Mouse (Mus musculus) WW6 (cell line): ENCODE measurements around the gene Mllt1.

ENCODE experiments used
- DNase-seq: peaks from one replicate; pipeline ENCODE4 v3.0.0-alpha.2; 2013; ENCODE audit warnings: low read depth, low spot score

Gene Mllt1

DNA sequence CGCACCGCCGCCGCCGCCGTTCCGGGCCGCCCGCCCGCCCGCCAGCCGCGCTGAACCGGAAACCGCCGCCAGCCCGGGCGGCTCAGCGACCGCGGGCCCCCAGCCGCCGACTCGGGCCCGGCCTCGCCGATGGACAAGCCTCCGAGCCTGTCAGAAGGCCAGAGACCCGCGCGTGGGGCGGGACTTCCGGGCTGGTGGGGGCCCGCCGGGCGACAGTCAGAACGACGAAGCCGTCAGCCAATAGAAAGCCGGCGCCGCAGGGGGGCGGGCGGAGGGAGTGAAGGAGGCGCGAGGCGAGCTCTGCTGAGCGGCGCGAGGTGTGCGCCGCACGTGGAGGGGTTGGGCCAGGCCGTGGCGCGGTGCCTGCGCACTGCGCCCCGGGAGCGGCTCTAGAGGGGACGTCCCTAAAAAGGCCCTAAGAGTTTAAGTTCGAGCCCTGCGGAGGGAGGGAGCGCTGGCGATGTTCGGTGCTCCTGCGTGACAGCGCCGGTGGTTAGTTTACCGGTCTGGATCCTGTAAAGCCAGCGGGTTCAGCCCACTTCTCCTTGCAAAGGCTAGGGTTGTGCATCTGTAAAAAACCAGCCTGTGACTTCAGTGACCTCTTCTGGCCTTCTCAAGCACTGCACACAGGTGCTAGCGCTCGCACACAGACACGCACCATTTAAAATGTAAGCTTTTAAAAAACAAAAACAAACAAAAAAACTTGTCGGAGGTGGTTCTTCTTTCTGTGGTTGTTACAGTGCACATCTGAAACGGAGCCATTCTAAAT, at the start of gene Mllt1:
TSS of gene Mllt1 (minus strand) at position 53 of the 769 bp plus-strand sequence.
- peak; percentile 94 for DNase-seq

DNA sequence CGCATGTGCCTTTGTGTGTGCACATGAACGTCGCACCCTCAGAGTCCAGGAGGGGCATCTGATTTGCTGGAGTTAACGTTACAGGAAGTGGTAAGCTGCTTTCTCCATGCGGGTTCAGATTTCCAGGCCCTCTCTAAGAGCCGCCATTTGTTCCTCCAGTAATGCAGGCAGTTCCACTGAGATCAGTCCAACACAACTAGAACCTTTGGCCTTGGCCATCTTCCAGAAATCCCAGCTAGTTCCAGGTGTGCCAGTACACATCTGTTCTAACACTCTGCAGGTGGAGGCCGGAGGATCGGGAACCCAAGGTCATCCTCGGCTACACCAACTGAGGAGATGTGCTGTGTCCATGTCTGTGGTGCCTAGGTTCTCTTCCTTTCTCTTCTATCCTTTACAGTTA, 49.7 kb upstream of the Mllt1 start:
- no peak for DNase-seq

DNA sequence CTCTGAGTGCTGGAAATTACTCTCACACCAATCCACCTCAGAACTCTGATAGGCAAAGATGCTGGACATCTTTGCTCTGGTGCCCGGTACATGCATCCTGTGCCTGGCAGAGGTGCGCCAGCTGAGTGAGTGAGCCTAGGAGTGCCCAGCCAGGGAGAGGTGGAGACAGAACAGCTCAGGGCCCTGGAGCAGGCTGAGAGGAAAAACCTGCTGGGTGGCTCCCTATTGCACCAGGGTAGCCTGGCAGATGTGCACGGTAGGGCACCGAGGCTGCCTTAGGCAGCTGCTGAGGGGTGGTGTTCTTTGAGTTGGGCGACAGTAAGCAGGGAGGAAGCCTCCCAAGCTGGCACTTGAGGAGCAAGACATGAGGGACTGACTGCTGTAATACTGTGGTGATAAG, 46.8 kb upstream of the Mllt1 start, which contains the start of gene Acer1:
TSS of gene Acer1 (minus strand) at position 114 of the 400 bp plus-strand sequence.
- DNase-seq: no peak

DNA sequence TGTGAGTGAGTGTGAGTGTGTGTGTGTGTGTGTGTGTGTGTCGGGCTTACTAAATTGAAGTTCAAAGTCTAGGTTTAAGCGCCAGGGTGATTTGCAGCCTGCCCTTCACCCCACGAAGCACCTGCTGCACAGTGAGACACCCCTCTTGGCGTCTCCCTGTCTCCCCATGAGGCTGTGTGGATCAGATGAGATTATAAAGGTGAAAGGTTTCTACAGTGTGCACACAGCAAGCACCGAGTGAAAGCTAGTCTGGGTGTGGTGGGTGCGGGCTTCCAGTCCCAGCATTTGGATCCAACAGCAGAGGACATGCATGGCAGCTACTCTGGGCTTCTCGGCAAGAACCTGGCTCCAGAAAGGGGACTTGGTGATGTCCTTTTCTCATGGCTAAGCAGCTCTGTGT, 45.8 kb upstream of the Mllt1 start:
- DNase-seq: no peak

DNA sequence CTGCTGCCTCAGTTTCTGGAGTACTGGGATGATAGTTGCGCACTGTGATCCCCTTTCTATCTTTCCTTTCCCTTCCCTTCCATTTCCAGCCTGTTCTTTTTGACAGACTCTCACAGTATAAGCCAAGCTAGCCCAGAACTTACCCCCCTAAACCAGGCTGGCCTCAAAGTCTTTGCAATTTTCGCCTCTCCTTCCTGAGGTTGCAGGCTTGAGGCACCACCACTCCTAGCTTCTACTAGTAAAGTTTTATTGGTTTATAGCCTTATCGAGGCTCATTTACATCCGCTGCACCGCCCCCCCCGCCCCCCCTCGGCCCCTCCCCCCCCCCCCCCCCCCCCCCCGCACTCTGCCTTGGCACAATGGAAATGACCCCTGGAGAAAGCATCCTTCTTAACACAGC, 44.3 kb upstream of the Mllt1 start:
- DNase-seq: no peak

DNA sequence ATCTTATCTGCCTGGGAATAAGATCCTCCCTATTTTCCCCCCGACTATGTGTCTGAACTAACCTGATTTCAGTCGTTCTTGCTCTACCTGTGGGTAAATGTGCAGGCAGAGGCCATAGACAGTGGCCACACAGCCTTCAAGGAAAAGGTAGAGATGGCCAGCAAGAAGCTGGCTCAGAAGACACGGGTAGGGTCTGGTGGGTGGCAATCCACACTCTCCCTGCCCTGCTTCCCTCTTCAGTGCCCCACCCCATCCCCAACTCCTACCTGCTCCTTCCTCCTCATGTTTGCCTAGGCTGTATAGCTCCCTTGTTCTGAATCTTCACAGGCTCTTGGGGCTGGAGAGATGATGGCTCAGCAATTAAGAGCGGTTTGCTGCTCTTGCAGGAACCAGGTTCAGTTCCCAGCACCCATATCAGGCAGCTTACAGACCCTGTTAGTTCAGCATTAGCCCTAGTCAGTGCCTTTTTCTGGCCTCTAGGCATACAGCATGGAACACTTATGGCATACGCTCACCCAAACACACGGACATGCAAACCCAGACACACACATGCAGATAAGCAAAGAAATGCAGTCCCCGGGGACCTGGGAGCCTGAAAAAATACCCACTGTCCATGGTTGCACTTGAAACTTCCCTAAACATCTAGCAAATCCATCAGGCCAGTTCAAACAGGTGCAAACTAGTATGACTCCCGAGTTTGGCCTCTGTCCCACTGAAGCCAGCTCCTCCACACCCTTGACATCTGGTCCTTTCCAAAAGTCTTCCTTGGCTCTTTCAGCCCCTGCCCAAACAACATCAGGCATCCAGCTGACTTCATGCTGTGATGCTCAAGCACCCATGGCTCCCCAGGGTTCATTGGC, 41.5 kb upstream of the Mllt1 start:
- DNase-seq: no peak

DNA sequence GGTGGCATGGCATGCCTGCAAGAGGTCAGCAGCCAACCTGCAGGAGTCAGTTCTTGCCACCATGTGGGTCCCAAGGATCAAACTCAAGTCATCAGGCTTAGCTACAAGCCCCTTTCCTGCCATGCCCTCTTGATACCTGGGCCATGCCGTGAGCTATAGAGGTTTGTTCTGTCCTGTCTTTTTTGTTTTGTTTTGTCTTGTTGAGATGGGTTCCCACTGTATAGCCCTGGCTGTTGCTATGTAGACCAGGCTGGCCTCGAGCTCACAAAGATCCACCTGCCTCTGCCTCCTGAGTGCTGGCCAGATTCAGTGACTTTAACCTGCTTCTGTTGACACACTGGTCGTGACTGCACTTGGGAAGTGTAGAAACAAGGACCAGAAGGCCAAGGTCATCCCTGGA, 40.2 kb upstream of the Mllt1 start:
- no peak for DNase-seq

DNA sequence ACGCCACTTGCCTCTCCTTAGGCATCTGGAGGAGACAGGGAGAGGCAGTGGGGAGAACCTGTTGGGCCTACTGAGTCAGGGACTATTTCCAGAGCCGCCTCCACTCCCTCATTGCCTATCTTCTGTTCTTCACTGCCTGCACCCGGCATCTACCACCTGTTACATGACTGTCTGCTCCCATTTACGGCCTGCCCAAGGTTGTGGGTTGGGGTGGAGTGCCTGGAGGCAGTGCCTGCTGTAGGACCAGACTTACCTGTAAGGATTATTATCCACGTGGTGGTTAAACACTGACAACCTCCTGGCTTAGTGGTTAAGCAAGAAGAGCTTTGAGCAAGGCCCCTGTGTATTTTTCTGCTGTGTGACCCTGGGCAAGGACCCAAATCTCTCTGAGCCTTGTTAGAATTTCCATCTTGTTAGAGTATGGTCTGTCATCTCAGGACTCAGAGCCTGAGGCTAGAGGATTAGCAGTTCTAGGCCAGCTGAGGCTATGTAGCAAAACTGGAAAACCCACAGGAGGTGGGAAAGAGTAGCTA, 39.6 kb upstream of the Mllt1 start:
- DNase-seq: no peak

DNA sequence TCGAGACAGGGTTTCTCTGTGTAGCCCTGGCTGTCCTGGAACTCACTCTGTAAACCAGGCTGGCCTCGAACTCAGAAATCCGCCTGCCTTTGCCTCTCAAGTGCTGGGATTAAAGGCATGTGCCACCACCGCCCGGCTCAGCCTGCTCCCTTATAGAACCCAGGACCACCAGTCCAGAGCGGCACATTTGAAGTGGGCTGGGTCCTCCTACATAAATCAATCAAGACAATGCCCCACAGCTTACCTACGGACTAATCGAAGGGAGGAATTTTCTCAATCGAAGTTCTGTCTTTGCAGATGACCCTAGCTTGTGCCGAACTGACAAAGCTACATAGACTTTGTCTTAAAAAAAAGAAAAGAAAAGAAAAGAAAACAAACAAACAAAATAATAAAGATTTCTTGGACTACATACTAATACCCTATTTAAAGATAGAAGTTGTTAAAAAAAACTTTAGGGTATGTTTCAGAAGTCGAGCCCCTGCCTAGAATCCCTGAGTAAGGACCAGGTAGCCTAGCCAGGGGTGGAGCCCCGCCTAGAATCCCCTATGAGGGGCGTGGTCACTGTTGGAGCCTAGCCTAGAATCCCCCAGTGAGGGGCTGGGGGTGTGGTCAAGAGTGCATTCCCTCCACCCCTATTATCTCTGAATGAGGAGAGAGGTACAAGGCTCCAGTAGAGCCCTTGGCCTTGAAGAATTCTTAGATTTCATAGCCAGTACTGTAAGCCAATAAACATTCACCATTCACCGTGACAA, 38.9 kb upstream of the Mllt1 start:
- no peak for DNase-seq

DNA sequence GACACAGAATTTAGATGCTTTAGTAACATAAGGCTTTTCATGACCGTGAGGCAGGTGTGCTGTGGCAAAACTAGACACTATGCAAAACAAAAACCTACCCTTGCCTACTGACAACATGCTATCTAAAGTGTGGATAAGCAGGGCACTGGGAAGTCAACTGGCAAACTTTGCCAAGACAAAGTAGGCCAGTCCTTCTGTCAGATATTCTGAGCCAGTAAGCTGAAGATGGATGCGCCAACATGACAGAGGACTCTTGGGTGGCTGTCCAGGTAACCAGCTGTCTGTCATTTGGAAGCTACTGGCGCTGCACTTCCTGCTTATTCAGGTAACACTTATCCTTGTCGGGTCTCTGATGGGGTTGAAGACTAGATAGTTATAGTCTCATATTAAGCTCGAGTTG, 34.9 kb upstream of the Mllt1 start:
- no peak for DNase-seq

DNA sequence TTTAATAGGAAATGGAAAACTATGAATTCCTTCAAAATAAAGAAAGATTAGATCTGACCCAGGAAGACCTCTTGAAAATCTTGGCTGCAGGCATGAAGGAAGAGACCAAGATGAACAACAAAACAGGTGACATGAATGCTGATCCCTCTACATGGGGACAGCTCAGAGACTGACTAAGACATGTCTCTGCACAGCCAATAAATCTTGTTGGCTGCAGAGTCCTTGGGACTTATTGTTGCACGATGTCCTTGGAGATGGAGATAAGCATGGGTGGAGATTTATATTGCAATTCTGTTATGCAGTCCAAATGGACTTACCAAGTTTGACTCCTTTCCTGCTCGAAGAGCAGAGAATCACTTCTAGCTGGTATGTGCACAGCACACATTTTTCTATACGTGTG, 34.1 kb upstream of the Mllt1 start:
- no peak for DNase-seq

DNA sequence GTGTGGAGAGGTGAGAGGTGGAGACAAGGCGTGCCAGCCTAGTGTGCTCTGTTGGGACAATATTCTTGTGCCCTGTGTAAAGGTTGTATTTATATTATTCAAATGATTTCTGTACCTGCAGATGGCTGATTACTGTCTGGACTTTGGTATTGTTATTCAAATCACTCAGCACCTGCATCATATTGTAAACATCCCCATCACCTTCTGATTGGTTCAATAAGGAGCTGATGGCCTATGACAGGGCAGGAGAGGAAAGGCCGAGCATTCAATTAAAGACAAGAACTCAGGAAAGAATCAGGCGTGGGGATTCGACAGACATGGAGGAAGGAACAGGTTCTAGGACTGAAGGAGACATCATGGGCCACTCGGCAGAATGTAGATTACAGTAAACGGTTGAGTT, 28.4 kb upstream of the Mllt1 start:
- no peak for DNase-seq

DNA sequence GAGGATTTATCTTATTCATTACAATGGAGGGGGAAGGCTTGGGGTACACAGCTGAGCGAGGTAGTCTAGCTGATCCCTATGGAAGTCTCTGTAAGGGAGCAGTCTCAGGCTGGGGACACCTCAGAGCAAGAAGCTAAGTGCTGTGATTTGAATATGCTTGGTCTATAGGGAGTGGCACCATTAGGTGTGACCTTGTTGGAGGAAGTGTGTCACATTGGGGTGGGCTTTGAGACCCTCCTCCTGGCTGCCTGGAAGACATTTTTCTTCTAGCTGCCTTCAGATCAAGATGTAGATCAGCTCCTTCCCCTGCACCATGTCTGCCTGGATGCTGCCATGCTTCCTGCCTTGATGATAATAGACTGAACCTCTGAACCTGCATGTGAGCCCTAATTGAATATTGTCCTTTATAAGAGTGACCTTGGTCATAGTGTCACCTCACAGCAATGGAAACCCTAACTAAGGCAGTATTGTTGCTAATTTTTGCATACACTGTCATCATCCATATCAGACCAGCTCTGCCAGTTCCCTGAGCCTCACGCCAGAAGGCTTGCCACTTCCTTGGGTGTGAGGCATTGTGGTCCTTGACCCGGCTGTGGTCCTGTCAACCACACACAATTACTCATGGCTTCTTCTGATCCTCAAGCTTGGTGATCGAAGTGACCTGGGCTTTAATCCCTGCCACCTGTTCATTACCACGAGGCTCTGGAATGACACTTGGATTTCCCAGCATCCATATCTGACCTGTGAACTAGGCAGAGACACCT, 27.6 kb upstream of the Mllt1 start:
- no peak for DNase-seq

DNA sequence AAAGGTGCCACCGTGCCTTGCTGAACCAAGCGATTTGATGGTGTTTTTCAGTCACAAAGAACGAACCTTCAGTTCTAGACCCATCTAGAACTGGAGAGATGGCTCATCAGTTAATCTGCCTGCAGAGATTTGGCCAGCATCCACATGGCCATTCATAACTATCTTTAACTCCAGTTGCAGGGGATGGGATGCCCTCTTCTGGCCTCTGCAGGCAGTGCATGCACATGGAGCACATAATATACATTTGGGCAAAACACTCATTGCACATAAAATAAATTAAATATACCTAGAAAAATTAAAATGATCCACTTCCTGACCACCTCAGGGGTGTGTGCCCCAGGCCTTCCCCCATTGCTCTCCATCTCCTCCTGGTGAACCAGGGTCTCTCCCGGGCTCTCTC, 26.7 kb upstream of the Mllt1 start:
- DNase-seq: no peak

DNA sequence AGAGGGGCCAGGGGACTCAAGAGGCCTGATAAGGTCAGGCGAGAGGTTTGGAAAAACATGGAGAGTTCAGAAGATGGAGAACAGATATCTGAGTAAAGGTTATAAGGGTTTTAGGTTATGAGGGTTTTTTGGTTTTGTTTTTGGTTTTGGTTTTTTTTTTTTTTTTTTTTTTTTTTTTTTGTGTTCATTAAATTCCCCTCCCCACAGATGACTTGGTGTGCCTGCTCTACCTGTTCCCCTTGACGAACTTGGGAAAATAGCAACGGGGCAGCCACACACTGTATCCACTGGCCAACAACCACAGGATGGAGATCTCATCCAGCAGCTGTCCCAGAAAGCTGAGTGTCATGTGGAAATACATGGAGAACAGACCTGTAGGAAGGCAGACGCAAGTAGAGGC, 23.5 kb upstream of the Mllt1 start:
- DNase-seq: no peak

DNA sequence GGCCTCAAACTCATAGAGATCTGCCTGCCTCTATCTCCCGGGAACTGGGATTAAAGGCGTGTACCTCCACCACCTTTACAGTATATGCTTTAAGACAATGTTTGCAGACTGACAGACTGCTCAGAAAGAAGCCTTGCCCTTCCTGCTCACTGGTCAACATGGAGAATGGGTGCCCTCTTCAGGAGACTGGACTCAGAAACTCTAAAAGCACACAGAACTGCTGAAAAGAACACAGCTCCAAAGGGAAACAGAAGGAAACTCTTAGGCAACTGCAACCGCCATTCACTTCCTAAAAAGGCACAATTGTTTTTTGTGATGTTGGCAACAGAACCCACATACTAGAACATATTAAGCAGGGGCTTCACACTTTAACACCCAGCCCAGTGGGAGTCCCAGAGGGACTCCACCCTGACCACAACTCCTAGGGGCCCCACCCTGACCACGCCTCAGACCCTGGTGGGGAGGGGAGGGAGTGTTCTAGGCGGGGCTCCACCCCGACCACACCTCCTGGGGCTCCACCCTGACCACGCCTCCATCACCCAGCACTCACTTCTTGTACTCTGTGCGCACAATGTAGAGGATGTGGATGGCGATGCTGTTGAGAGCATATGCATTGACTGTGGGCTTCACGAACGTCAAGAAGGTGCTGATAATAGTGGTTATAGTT, 22.7 kb upstream of the Mllt1 start:
- no peak for DNase-seq

DNA sequence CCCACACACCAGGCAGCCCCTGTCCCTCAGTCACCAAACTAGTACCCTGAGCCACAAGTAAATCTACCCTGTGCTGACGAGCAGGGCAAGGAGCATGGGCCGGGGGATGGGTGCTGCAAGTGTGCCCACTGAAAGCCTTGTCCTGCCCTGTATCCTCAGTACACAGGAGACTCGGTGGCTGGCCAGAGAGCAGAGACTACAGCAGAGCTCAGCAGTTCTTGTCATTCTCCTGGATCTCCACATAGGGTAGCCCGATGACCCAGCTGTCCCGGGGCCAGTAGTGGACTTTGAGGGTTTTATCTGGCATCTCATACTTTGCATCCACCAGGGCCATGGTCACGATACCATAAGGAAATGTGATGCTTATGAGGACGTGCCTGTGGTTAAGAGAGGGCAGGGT, 19.7 kb upstream of the Mllt1 start:
- DNase-seq: no peak

DNA sequence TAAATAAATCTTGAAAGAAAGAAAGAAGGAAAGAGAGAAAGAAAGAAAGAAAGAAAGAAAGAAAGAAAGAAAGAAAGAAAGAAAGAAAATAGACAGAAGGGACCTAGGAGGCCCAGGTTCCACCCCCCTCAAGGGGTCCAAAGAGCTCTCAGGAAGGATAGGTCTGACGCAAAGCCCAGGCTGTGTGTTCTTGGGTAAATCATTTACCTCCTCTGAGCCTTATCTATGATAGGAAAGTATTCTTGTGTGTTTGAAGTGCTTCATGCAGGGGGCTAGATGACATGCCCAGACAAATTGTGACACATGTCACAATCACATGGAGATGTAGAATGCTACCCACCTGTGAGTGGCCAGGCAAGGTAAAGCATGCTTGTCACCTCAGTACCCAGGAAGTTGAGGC, 17.4 kb upstream of the Mllt1 start:
- DNase-seq: no peak

DNA sequence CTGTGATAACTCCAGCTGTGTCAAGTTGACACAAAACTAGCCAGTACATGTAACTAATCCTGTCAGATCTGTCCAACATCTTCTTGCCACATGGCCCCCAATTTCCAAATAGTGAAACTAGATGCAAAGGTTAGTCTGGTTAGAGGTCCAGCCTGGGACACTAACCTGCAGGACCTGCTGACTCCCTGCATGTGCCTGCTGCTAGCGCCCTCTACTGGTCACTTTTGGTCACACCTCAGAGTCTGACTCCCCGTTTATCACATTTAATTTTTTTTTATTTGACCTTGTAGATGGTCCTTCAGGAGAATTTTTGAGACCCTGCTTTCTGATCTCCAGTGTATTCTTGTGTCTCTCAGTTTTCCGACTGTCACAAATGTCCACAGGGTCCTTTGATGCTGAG, 15.7 kb upstream of the Mllt1 start:
- DNase-seq: no peak

DNA sequence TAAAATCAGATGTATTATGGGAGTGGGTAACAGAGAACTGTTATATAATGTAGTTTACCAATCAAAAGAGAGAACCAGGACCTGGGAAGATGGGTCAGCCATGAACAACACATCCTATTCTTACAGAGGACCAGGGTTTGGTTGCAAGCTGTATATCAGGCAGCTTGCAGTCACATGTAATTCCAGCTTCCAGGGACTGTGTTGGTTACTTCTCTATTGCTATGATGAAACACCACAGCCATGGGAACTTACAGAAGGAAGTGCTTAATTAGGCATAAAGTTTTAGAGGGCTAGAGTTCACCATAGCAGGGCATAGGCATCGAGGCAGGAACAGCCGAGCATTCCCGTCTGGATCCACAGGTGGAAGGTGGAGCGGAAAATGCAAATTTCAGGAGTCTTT, 3.5 kb upstream of the Mllt1 start:
- no peak for DNase-seq

DNA sequence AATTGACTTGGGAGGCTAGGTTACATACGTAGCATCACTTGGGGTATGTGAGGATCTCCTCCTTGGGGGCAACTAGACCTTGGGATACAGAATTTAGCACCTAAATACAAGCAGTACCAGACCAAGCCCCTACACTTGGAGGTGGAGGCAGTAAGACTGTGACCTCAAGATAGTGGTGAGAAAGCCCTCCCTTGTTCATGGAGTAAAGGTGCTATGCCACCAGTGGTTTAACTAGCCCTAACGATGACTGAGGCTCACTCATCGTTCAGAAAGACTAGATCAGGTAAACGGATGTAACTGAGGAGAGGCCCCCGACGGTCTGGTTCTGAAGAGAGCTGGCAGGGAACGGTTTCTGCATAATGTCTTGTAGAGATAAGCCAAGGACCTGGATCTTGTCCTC, 1.5 kb upstream of the Mllt1 start:
- DNase-seq: no peak
